Mouse (Mus musculus) bone marrow, adult 2 months (tissue): ENCODE results near the gene Armc12. TPM values are rescaled to one million over a fixed set of nuclear protein-coding genes. Genes with fewer than 3 reads are reported as not detected.
A peak's percentile ranks its signal among the peaks of the same experiment; 100 is the strongest.

Experiments
- H3K27ac ChIP-seq: fragments of 200-500 bp; 2 replicates; pipeline ENCODE4 v1.5.1; 2012; ENCODE audit warnings: low read depth, mild to moderate bottlenecking, control low read depth, inconsistent platforms, low read length; ENCODE audit not compliant: control insufficient read depth, poor library complexity, insufficient read depth
- H3K4me1 ChIP-seq: fragments of 200-500 bp; 2 replicates; pipeline ENCODE4 v1.6.1; 2011; ENCODE audit warnings: low read length; ENCODE audit not compliant: control insufficient read depth, insufficient read depth
- H3K4me3 ChIP-seq: fragments of 200-500 bp; replicated peaks from 2 replicates; pipeline ENCODE3; 2011; ENCODE audit warnings: mild to moderate bottlenecking, low read depth, low read length, control low read depth; ENCODE audit not compliant: control insufficient read depth
- CTCF ChIP-seq: fragments of 200-500 bp; IDR thresholded peaks from 2 replicates; pipeline ENCODE4 v1.5.1; 2011; ENCODE audit warnings: low read length, control low read depth; ENCODE audit not compliant: control insufficient read depth, insufficient read depth
- POLR2A ChIP-seq: fragments of 200-500 bp; IDR thresholded peaks from 2 replicates; pipeline ENCODE4 v1.6.1; 2011; ENCODE audit warnings: low read depth, mild to moderate bottlenecking, control low read depth, low read length, borderline replicate concordance; ENCODE audit not compliant: control insufficient read depth
- WGBS: fragments of 180-500 bp; shearing (Covaris S2); methylation state at CpG from one replicate; pipeline ENCODE4 v1.1.7; 2018; 5-methylcytosine and 5-hydroxymethylcytosine counted together
- polyA plus RNA-seq: library from polyadenylated mRNA; stranded (reverse); fragments of >200 nt; gene quantifications from 2 replicates; pipeline ENCODE4 v1.2.4, GENCODE M21; 2011; ENCODE audit warnings: low replicate concordance; ENCODE audit not compliant: missing spikeins, insufficient read depth, insufficient read length

The Armc12 gene
- polyA plus RNA-seq, 1 experiment, result not detected

- Histone ChIP-seq H3K4me1 (peaks cover 4% of the 10 kb centered on the region; the same call in 1 of the 2 replicates), H3K27ac (peak overlapping the region; percentile 33), H3K4me3 (no peak overlapping the region)
- 53% methylated on average over 8 of the region's 8 CpGs for WGBS
- no peak for TF ChIP-seq CTCF
Measured at GRCm38 (mm10) chr17:28495832-28496231, 34.8 kb upstream of the Armc12 start.

GRCm38 (mm10) chr17:28499190-28499589 lies 31.4 kb upstream of the Armc12 start:
- no peak for TF ChIP-seq CTCF
- no peak for TF ChIP-seq POLR2A
- Histone ChIP-seq H3K27ac (no peak overlapping the region), H3K4me1 (peaks cover 4% of the 10 kb centered on the region; the same call in 1 of the 2 replicates), H3K4me3 (no peak overlapping the region)
- WGBS, result 75% methylated on average over 2 of the region's 2 CpGs

GRCm38 (mm10) chr17:28500465-28500864 lies 30.1 kb upstream of the Armc12 start:
- H3K4me3 ChIP-seq, result no peak overlapping the region
- H3K4me1 ChIP-seq, result peaks cover 4% of the 10 kb centered on the region; the same call in 1 of the 2 replicates
- no peak overlapping the region for H3K27ac ChIP-seq
- 63% methylated on average over 3 of the region's 3 CpGs for WGBS
- TF ChIP-seq CTCF (no peak), POLR2A (no peak)

- TF ChIP-seq POLR2A, result no peak
- TF ChIP-seq CTCF, result no peak
Measured at GRCm38 (mm10) chr17:28502196-28502821, 28.3 kb upstream of the Armc12 start.

GRCm38 (mm10) chr17:28504182-28504581 lies 26.4 kb upstream of the Armc12 start:
- Histone ChIP-seq H3K27ac (no peak overlapping the region), H3K4me1 (peaks cover under 1% of the 10 kb centered on the region; the same call in 1 of the 2 replicates), H3K4me3 (no peak overlapping the region)
- TF ChIP-seq CTCF, result no peak
- TF ChIP-seq POLR2A, result no peak
- WGBS, result 68% methylated on average over 6 of the region's 6 CpGs

More at GRCm38 (mm10) chr17:28502196-28502821, 28.3 kb upstream of the Armc12 start:
- H3K4me3 ChIP-seq, result no peak overlapping the region
- 33% methylated on average over 7 of the region's 7 CpGs for WGBS
- no peak overlapping the region for H3K27ac ChIP-seq
- H3K4me1 ChIP-seq, result peaks cover 2% of the 10 kb centered on the region; the same call in 1 of the 2 replicates

- Histone ChIP-seq H3K27ac (no peak overlapping the region), H3K4me3 (no peak overlapping the region), H3K4me1 (peaks cover 2% of the 10 kb centered on the region; the same call in 1 of the 2 replicates)
- TF ChIP-seq CTCF, result no peak
- no peak for TF ChIP-seq POLR2A
- WGBS, result 77% methylated on average over 4 of the region's 4 CpGs
Measured at GRCm38 (mm10) chr17:28505591-28505990, 25.0 kb upstream of the Armc12 start.

GRCm38 (mm10) chr17:28506895-28507294 lies 23.7 kb upstream of the Armc12 start:
- H3K4me1 ChIP-seq, result peaks cover 4% of the 10 kb centered on the region; the same call in 1 of the 2 replicates
- WGBS, result 81% methylated on average over 5 of the region's 5 CpGs

GRCm38 (mm10) chr17:28507496-28507895 lies 23.1 kb upstream of the Armc12 start:
- no peak overlapping the region for H3K27ac ChIP-seq

More at GRCm38 (mm10) chr17:28506895-28507294, 23.7 kb upstream of the Armc12 start:
- no peak overlapping the region for H3K4me3 ChIP-seq
- H3K27ac ChIP-seq, result no peak overlapping the region
- TF ChIP-seq POLR2A (no peak), CTCF (no peak)

More at GRCm38 (mm10) chr17:28507496-28507895, 23.1 kb upstream of the Armc12 start:
- no peak for TF ChIP-seq CTCF
- TF ChIP-seq POLR2A, result no peak
- 33% methylated on average over 5 of the region's 5 CpGs for WGBS
- Histone ChIP-seq H3K4me1 (peaks cover 7% of the 10 kb centered on the region; the same call in 1 of the 2 replicates), H3K4me3 (no peak overlapping the region)
